In genomic region chr11:69604795-69605664, GRCm38 (mm10) we compare ENCODE assay signal across 7 mouse cellular contexts. TPM values are rescaled to one million over a fixed set of nuclear protein-coding genes. Genes with fewer than 3 reads are reported as not detected.
DNase-seq lines count a peak whose midpoint lies in the region; ATAC-seq and TF ChIP-seq lines count a peak whose summit lies in the region.

No protein-coding gene starts in this region.

- H3K9me3 ChIP-seq in midbrain, embryonic 11.5 days (ENCODE audit: control insufficient read depth, low read length), result no peaks in the 10 kb centered on the region

- peaks cover 6% of the 10 kb centered on the region; the same call in 1 of the 2 replicates for H3K27me3 ChIP-seq in thymus, adult 2 months (ENCODE audit: control insufficient read depth, insufficient read depth, low read length)
- H3K27me3 ChIP-seq in midbrain, embryonic 11.5 days (ENCODE audit: control insufficient read depth, insufficient read depth, low read length), result no peaks in the 10 kb centered on the region
- H3K27me3 ChIP-seq in testis, adult 2 months (ENCODE audit: control insufficient read depth, insufficient read depth, low read length), result no peaks in the 10 kb centered on the region

- H3K4me3 ChIP-seq in thymus, adult 2 months (ENCODE audit: control insufficient read depth, insufficient read depth, low read length), result peak overlapping the region; percentile 64
- peak overlapping the region; percentile 58 for H3K4me3 ChIP-seq in midbrain, embryonic 11.5 days (ENCODE audit: low read depth, low read length)
- peak overlapping the region; percentile 77 for H3K4me3 ChIP-seq in testis, adult 2 months (ENCODE audit: control insufficient read depth, low read depth, low read length)

- peak; percentile 63 for ATAC-seq in midbrain, embryonic 11.5 days (ENCODE audit: low FRiP score)

- H3K4me2 ChIP-seq in midbrain, embryonic 11.5 days, result peak overlapping the region; percentile 100

- H3K27ac ChIP-seq in thymus, adult 2 months (ENCODE audit: control insufficient read depth, insufficient read depth, low read length), result no peak overlapping the region
- H3K27ac ChIP-seq in midbrain, embryonic 11.5 days (ENCODE audit: low read depth, low read length), result no peak overlapping the region
- peak overlapping the region; percentile 54 for H3K27ac ChIP-seq in testis, adult 2 months (ENCODE audit: control insufficient read depth, insufficient read depth, low read depth, low read length)

- H3K36me3 ChIP-seq in thymus, adult 2 months (ENCODE audit: control insufficient read depth, insufficient read depth, low read length), result no peaks in the 10 kb centered on the region
- no peaks in the 10 kb centered on the region for H3K36me3 ChIP-seq in midbrain, embryonic 11.5 days (ENCODE audit: control insufficient read depth, insufficient read depth, low read length)
- no peaks in the 10 kb centered on the region for H3K36me3 ChIP-seq in testis, adult 2 months (ENCODE audit: control insufficient read depth, insufficient read depth, low read length)

- no peak for TF ChIP-seq POLR2A in thymus, adult 2 months (IDR thresholded peaks at IDR 0.05; ENCODE audit: control insufficient read depth, extremely low read depth, insufficient read depth, low read length, poor library complexity)
- TF ChIP-seq POLR2A in testis, adult 2 months (IDR thresholded peaks at IDR 0.05; ENCODE audit: control insufficient read depth, low read depth, low read length), result no peak

- peak overlapping the region; percentile 71 for H3K9ac ChIP-seq in midbrain, embryonic 11.5 days (ENCODE audit: low read length)

- peaks cover 17% of the 10 kb centered on the region for H3K4me1 ChIP-seq in thymus, adult 2 months (replicated peaks; ENCODE audit: control insufficient read depth, insufficient read depth, low read length)
- peaks cover 16% of the 10 kb centered on the region for H3K4me1 ChIP-seq in midbrain, embryonic 11.5 days (ENCODE audit: control insufficient read depth, insufficient read depth, low read length)
- H3K4me1 ChIP-seq in testis, adult 2 months (ENCODE audit: control insufficient read depth, insufficient read depth, low read length), result peaks cover 19% of the 10 kb centered on the region

- WGBS in thymus, adult 2 months, result 2% methylated on average over 58 of the region's 73 CpGs
- WGBS in midbrain, embryonic 11.5 days, result 1% methylated on average over 38 of the region's 73 CpGs

- no peak for TF ChIP-seq CTCF in thymus, adult 2 months (IDR thresholded peaks at IDR 0.05; ENCODE audit: borderline replicate concordance, control insufficient read depth, extremely low read depth, insufficient read depth, low read length, poor library complexity)
- no peak for TF ChIP-seq CTCF in testis, adult 2 months (IDR thresholded peaks at IDR 0.05; ENCODE audit: control insufficient read depth, insufficient read depth, insufficient replicate concordance, low read depth, low read length)

- no peak for DNase-seq in thymus, adult 2 months
- no peak for DNase-seq in thymus, adult 18-20 months
- DNase-seq in cerebellum, adult 9-10 months, result peak; percentile 85
- DNase-seq in gastrocnemius, postnatal 25 days, result peak; percentile 42
- DNase-seq in kidney, postnatal 10 days, result peak; percentile 59
- DNase-seq in midbrain, embryonic 11.5 days (ENCODE audit: low spot score, missing footprints), result peak; percentile 94

RNA-seq across cellular contexts. Expression of gene Atp1b2, which starts 0.7 kb away (rescaled TPM):
- polyA plus RNA-seq in thymus, adult 2 months (2012; rRNA removed), result 3.4 and 4.2 TPM in 2 replicates
- total RNA-seq in gastrocnemius, postnatal 25 days (2021), result 100 to 1,000 TPM; 365 to 378 TPM
- 10.4 and 12.2 TPM in 2 replicates for polyA plus RNA-seq in midbrain, embryonic 11.5 days (2014; fragmentation: Nextera tagmentation; extraction: Ambion mirVana)
- 27.9 and 40.5 TPM in 2 replicates for polyA plus RNA-seq in testis, adult 2 months (2012; rRNA removed)

RNA-seq across cellular contexts. Expression of gene Shbg, which starts 12.7 kb away (rescaled TPM):
- not detected in 2 replicates for polyA plus RNA-seq in thymus, adult 2 months (2012; rRNA removed)
- under 1 TPM in 1 of 2 experiments, not detected in 1; 0.62 TPM for total RNA-seq in gastrocnemius, postnatal 25 days (2021)
- not detected in 2 replicates for polyA plus RNA-seq in midbrain, embryonic 11.5 days (2014; fragmentation: Nextera tagmentation; extraction: Ambion mirVana)
- 11.9 and 16.4 TPM in 2 replicates for polyA plus RNA-seq in testis, adult 2 months (2012; rRNA removed)

RNA-seq across cellular contexts. Expression of gene Sat2, which starts 16.8 kb away (rescaled TPM):
- 0.67 and 0.73 TPM in 2 replicates for polyA plus RNA-seq in thymus, adult 2 months (2012; rRNA removed)
- total RNA-seq in gastrocnemius, postnatal 25 days (2021), result 1 to 10 TPM; 2.3 to 2.8 TPM
- 13.1 and 16.8 TPM in 2 replicates for polyA plus RNA-seq in midbrain, embryonic 11.5 days (2014; fragmentation: Nextera tagmentation; extraction: Ambion mirVana)
- 7.0 and 9.4 TPM in 2 replicates for polyA plus RNA-seq in testis, adult 2 months (2012; rRNA removed)

RNA-seq across cellular contexts. Expression of gene Trp53, which starts 24.9 kb away (rescaled TPM):
- polyA plus RNA-seq in thymus, adult 2 months (2012; rRNA removed), result 266 and 303 TPM in 2 replicates
- 10 to 100 TPM; 12.2 to 12.7 TPM for total RNA-seq in gastrocnemius, postnatal 25 days (2021)
- 144 and 147 TPM in 2 replicates for polyA plus RNA-seq in midbrain, embryonic 11.5 days (2014; fragmentation: Nextera tagmentation; extraction: Ambion mirVana)
- 22.1 TPM in 2 replicates for polyA plus RNA-seq in testis, adult 2 months (2012; rRNA removed)

RNA-seq across cellular contexts. Expression of gene Wrap53, which starts 25.0 kb away (rescaled TPM):
- polyA plus RNA-seq in thymus, adult 2 months (2012; rRNA removed), result 41.2 and 48.5 TPM in 2 replicates
- 1 to 10 TPM; 3.4 to 3.7 TPM for total RNA-seq in gastrocnemius, postnatal 25 days (2021)
- 35.1 and 36.4 TPM in 2 replicates for polyA plus RNA-seq in midbrain, embryonic 11.5 days (2014; fragmentation: Nextera tagmentation; extraction: Ambion mirVana)
- polyA plus RNA-seq in testis, adult 2 months (2012; rRNA removed), result 9.5 and 9.7 TPM in 2 replicates

Comparison
In these comparisons a context has a peak if more than half of its experiments do, and no peak if none do; other contexts are left out.
1. DNase-seq: peak in cerebellum, adult 9-10 months (single experiment), gastrocnemius, postnatal 25 days (single experiment), kidney, postnatal 10 days (single experiment) and midbrain, embryonic 11.5 days (single experiment); none in thymus, adult 2 months (single experiment) and thymus, adult 18-20 months (0 of 2).
2. RNA of gene Shbg, which starts 12.7 kb away (polyA plus RNA-seq): 11.9 to 16.4 TPM in testis, adult 2 months; not detected in thymus, adult 2 months and not detected in midbrain, embryonic 11.5 days; every median in the first group is over 10 times any median in the second.
3. Peak in every context shown above with its lines, with median percentiles within 50 percentile points of each other: H3K4me3 ChIP-seq.